Mouse (Mus musculus) megakaryocyte progenitor cell, adult 5-6 weeks (primary cell): ENCODE measurements around the gene Prkce. TPM values are rescaled to one million over a fixed set of nuclear protein-coding genes. Genes with fewer than 3 reads are reported as not detected.

Source experiments
- total RNA-seq, 2 experiments: library from RNA; stranded (forward) in 1 of 2; stranded (reverse) in 1 of 2; fragments of 157-497, 149-512 nt in 1 of 2; fragments of 200-1000 nt in 1 of 2; gene quantifications; 2 replicates each; pipeline versions ENCODE4 v1.2.3 to v1.2.4; 2015 to 2017

The Prkce gene
- total RNA-seq, 2 experiments from 2014 or later: 1.7 to 4.8 TPM

Other genes with a start within 250 kb of the Prkce start
- gene Srbd1, start 22.6 kb upstream of the Prkce start, total RNA-seq (2015): 22.6 and 33.1 TPM in 2 replicates
- gene Srbd1, start 22.6 kb upstream of the Prkce start, total RNA-seq (2017): 22.9 and 25.8 TPM in 2 replicates